Mouse (Mus musculus) gastrocnemius, postnatal 25 days (tissue): Measurements from ENCODE around the gene Sqor. TPM values are rescaled to one million over a fixed set of nuclear protein-coding genes. Genes with fewer than 3 reads are reported as not detected.

Experiments used
- DNase-seq: peaks from one replicate; pipeline ENCODE4 v3.0.0; 2022
- total RNA-seq, 2 experiments: library from RNA; stranded (reverse); gene quantifications; 1 replicate in 1 of 2; 2 replicates in 1 of 2; pipeline ENCODE4 v1.2.3; 2021

Gene Sqor
- total RNA-seq, 2 experiments from 2014 or later = 15.3 to 26.4 TPM

- no peak for DNase-seq
These were observed 19.7 kb downstream of the Sqor start for GRCm38 (mm10) chr2:122784701-122785100.

- DNase-seq = no peak
These were observed 21.1 kb downstream of the Sqor start for GRCm38 (mm10) chr2:122786167-122786566.

- no peak for DNase-seq
These were observed 24.3 kb downstream of the Sqor start for GRCm38 (mm10) chr2:122789311-122789710.

DNA sequence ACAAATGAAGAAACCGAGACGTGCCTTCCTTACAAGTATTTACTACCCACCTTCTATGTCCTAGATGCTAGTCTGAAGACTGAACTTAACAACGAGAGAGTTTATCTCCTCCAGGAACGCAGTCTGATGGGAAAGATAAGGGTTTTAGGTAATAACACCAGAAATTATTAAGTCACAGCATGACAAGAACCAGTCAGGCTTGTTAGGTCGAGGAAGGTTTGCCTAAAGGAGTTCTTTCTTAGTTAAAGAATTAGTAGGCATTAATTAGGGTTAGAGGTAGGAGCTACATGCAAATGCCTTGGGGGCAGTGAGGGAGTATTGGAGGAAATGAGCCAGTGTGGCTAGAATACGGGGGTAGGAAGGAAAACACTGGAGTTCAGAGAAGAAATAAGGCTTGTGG lies 24.7 kb downstream of the Sqor start:
- no peak for DNase-seq

- DNase-seq = no peak
These were observed 39.4 kb downstream of the Sqor start for GRCm38 (mm10) chr2:122804392-122804791.

DNA sequence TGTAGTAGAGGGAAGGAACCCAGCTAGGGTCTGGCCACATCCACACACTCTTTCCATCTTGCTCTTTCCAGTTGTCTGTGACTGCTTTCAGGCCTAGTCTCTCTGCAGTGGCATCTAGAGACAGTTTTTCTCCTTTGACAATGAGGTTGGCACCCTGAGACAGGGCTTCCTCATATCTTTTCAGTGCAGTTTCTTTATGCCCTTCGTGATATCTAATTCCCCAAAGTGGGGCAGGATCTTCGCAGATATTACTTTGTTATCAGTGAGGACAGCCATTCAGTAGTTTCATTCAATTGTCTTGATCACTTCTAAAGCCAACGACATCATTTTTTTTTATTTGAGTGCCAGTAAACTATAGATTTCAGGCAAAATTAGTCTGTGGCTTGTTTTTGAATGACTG lies 41.0 kb downstream of the Sqor start:
- DNase-seq = no peak

DNA sequence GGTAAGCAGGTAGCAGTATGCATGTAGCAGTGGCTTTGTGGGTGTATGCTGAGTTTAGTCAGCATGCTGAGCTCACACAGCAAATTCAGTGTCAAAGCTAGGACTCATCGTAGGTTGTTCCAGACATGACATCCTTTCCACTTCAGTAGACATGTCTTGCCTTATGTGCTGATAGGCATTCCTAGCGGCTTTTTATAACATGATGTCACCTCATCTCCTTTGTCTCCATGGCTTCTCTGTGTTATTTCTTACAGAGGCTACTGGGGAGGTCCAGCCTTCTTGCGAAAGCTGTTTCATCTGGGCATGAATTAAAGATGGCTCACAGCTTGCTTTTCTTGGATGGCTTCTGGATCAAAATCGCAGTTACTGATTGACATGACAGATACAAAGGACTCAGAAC lies 44.0 kb downstream of the Sqor start:
- no peak for DNase-seq

GRCm38 (mm10) chr2:122816986-122817385 lies 51.9 kb downstream of the Sqor start:
- no peak for DNase-seq

DNA sequence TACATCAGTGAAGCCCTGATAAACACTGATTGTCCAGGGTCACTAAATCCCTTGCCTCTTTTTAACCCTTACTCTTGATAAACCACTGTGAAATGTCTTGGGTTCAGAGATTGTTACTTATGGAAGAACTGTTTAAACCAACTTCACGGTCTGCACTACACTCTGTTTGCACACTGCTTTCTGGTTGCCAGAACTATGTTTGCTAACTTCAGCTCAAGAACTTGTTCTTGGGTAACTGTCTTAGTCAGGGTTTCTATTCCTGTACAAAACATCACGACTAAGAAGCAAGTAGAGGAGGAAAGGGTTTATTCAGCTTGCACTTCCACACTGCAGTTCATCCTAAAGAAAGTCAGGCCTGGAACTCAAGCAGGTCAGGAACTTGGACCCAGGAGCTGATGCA lies 56.2 kb downstream of the Sqor start:
- no peak for DNase-seq

DNA sequence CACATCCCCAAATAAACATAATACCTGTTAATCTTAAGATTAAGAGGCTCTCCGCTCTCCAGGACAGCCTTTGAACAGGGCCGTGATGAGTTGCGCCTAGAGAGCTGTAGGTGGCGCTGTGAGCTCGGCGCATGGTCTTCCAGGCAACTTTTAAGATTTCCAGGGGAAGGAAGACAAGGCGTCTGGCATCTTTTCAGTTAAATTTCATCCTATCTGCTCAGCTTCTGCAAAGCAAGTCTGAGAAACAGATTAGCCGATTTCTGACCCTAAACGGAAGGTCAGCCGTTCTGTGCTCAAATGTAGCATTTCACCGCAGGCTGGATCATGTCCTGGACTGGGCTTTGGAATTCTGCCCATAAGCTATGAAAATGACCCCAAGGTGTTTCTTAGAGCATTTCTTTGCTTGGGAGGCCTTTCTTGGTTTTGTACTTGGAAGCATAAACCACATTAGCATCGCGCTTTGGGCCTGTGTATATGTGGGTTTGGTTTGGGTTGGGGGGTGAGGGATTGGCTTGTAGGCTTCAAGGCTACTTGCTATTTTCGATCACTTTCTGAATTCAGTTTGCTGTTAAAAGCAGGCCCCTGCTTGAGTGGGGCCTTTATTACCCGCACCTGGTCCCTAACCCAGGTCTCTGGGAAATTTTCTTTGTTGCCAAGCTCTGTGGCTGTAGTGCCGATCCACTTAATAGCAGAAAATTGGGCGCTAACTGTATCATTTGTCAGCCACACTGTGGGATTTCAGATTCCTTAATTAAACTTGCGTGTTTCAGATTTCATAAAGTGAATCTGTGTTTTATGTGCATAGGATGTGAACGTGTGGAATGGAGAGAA lies 60.6 kb downstream of the Sqor start:
- DNase-seq = no peak

DNA sequence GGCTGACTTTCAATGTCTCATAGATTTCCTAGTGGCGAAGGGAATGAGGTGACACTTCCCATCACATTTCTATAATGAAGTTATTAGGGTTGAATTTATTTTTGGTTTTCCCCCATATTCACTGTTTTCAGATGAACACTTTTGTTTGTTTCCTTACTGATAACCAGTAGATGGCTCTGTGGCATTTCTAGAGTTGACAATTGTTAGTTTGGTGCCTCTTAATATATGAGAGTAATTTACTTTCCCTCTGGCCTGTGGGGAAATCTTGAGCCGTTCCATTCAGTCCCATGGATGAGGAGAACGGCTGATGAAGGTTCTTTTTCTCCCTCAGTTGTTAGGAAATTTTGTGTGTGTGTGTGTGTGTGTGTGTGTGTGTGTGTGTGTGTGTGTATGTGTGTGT lies 61.3 kb downstream of the Sqor start:
- no peak for DNase-seq

GRCm38 (mm10) chr2:122854636-122855035 lies 89.6 kb downstream of the Sqor start:
- no peak for DNase-seq

- DNase-seq = no peak
These were observed 90.3 kb downstream of the Sqor start for GRCm38 (mm10) chr2:122855354-122855753.

Other genes starting within 250 kb of the Sqor start
- gene Gatm, start 153.9 kb upstream of the Sqor start, total RNA-seq = 10 to 100 TPM in 1 of 2 experiments, 1 to 10 TPM in 1; 9.3 to 12.7 TPM
- not detected for gene AA467197, start 128.3 kb upstream of the Sqor start, total RNA-seq
- gene Slc30a4, start 62.6 kb upstream of the Sqor start, total RNA-seq = 10 to 100 TPM; 12.0 to 13.3 TPM
- 10 to 100 TPM; 14.7 to 17.2 TPM for gene Bloc1s6, start 26.7 kb upstream of the Sqor start, total RNA-seq